Mouse (Mus musculus) adipocyte (in vitro differentiated cells): ENCODE data around the gene Isl2.

Source experiments
- DNase-seq: peaks from one replicate; pipeline ENCODE4 v3.0.0-alpha.2; 2016; ENCODE audit warnings: low spot score

Gene Isl2

GRCm38 (mm10) chr9:55546176-55547010 lies 7.9 kb downstream of the Isl2 start:
- DNase-seq, result no peak

- DNase-seq, result no peak
These were observed 10.4 kb downstream of the Isl2 start for GRCm38 (mm10) chr9:55548871-55549270.

DNA sequence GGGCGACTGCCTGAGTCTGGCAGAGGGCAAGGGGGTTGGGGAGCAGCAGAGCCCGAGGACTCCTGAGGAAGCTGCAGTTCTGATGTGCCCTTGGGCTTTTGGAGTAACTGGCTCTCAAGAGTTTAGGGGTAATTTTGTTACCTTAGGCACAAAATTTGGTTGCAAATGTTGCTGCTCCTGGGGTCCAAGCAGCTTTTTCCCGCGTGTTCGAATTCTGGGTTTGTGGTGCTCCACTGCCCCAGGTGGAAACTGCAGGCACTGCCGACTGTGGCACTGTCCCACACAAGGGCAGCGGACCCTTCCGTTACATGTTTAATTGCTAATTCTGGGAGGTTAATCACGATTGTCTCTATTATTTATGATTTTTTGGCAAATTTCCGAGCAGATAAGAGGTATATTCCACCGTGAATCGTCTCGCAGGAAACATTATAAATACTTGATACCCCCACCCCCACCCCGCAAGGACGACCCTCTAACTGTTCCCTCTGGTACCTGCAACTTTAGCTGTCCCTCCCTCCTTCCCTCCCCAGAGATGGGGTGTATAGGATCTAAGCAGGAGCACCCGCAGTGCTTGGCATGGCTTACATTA lies 10.9 kb downstream of the Isl2 start:
- DNase-seq, result no peak

DNA sequence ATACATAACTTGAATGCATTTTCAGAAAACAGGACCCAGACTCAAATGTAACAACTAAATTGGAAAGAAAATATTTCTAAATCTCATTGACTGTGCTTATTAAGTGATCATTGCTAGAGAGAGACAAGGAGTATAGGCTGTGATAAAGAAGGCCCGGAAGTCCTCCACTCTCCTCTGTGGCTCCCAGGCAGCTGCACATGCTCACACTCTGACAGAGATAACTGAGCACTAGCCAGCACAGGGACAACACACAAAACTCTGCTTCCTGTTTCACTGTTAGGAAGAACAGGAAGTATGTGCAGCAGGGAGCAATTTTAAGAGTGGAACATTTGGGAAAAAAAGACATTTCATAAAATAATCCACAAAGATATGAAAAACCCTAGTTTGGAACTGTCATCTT lies 16.5 kb downstream of the Isl2 start:
- DNase-seq, result no peak

DNA sequence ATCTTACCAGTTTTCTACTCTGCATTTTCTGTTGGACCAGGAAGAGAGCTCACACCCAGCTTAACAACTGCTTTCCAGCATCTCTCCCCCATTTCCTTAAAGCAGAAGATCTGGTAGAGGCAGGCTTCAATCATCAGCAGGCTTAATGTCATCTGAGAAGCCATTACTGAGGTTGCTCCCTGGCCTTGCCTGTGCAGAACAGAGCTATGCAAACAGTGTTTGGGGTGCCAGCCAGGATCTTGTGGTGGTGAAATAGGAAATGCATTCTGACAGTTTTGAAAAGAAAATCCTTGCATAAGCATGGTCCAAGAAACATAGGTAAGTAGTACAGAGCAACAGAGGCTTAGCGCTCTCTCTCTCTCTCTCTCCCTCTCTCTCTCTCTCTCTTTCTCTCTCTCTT lies 22.5 kb downstream of the Isl2 start:
- peak; percentile 45 for DNase-seq

- DNase-seq, result peak; percentile 26
These were observed 30.1 kb downstream of the Isl2 start for GRCm38 (mm10) chr9:55568466-55569159.

DNA sequence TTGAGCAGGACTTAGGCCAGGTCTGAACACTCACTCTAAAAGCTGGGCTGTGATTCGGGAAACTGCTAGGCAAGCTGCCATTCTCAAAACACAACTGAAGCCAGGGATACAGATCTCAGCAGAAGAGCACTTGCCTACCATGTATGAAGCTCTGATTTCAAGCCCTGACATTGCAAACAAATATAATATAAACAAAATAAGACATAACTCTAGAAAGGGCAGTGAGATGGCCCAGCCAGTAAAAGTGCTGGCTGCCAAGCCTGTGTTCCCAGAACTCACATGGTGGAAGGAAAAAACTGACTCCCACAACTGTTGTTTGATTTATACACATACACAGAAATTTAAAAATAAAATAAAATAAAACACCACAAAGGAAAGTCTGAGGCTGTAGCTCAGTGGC lies 32.6 kb downstream of the Isl2 start:
- no peak for DNase-seq

GRCm38 (mm10) chr9:55576571-55576970 lies 38.1 kb downstream of the Isl2 start:
- peak; percentile 67 for DNase-seq

- no peak for DNase-seq
These were observed 42.9 kb downstream of the Isl2 start for GRCm38 (mm10) chr9:55581414-55581813.

DNA sequence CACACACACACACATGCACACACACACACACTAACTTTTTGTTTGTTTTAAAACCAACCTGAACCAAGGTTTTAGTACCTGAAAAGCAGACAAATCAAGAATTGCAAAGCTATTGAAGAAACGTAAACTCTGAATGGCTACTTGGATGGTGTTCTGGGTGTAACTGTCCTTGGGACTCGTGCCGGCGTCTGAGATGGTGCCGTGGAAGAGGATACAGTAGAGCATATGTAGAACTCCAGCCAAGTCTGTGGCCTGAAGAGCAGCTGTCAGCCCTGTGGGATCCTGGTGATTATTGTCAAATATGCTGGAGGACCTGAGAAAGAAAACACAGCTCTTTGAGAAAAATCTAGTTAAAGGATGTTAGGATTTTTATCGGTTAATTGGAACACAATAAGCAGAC lies 47.7 kb downstream of the Isl2 start:
- DNase-seq, result no peak
